Mouse (Mus musculus): ENCODE results near the gene Lrrc46. TPM values are rescaled to one million over a fixed set of nuclear protein-coding genes. Genes with fewer than 3 reads are reported as not detected.
A peak's percentile ranks its signal among the peaks of the same experiment; 100 is the strongest.

Lrrc46 gene
- polyA plus RNA-seq, 1 experiment from 2014 or later = 1.5 TPM

DNA sequence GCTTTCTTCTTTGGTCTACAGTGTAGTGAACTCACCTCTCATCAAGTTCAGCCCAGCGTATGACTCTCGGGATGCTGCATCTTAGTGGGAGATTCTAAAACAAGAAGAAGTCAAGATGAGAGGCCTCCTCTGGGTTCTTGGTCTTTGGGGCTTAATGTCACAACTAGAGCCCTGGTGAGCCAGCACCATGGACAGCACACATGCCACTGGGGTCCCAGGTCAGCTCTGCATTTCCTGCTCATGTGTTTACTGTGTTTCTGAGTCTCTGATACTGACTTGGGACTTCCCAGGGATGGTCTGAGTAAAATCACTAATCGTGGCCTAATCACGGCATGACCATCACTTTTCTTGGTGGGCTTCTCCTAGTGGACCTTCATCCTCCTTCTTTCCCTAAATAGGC lies 37.5 kb upstream of the Lrrc46 start:
- Histone ChIP-seq H3K36me3 (ENCODE audit: insufficient read depth) (no peaks in the 10 kb centered on the region), H3K9me3 (ENCODE audit: low read depth, low read length) (no peaks in the 10 kb centered on the region), H3K27me3 (ENCODE audit: insufficient read depth, low read length) (no peaks in the 10 kb centered on the region), H3K27ac (ENCODE audit: low read depth) (no peak overlapping the region), H3K4me3 (ENCODE audit: low read depth, low read length) (no peak overlapping the region), H3K4me1 (ENCODE audit: insufficient read depth) (peaks cover 8% of the 10 kb centered on the region; the same call in 1 of the 2 replicates), H3K4me2 (no peak overlapping the region), H3K9ac (no peak overlapping the region)
- peak; percentile 84 for DNase-seq
- 46% methylated on average over 4 of the region's 4 CpGs for WGBS
- ATAC-seq (ENCODE audit: insufficient read depth) = no peak
- TF ChIP-seq CTCF (IDR thresholded peaks at IDR 0.05; ENCODE audit: low read depth) = no peak

DNA sequence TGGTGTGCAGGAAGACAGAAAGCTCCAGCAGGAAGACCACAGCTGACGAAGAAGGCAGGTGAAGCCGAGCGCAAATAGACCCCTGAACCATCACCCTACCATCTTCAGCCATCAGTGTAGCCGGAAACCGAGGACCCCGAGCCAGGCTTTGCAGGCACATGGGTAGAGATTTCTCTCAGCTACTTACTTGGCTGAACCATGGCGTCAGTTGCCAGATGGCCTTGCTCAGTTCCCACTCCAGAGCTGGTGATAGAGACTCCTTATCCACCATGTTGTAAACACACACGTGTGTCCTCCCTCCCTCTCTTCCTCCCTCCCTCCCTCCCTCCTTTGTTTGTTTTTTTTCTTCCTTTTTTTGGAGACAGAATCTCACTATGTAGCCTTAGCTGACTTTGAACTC lies 33.0 kb upstream of the Lrrc46 start:
- TF ChIP-seq CTCF (IDR thresholded peaks at IDR 0.05; ENCODE audit: low read depth) = no peak
- DNase-seq (peak; percentile 81), ATAC-seq (ENCODE audit: insufficient read depth) (peak; percentile 66; the same call in 1 of the 2 replicates)

DNA sequence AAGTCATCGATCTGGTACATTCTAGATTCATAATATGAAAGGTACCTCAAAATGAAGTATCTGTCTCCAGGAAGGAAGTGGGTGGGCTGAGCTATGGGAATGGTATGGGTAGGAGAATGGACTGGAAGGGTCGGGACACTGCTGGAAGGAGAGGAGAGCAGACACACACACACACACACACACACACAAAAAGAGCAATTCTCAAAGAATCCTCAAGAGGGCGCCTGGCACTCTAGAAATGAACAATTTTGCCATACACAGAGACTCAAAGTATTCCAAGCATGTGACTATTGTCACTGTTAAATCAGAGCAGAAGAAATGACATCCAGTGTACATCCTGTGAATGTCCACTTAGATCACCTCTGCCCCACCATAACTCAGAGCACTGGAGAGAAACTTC lies 31.3 kb upstream of the Lrrc46 start:
- Histone ChIP-seq H3K4me3 (ENCODE audit: low read depth, low read length) (no peak overlapping the region), H3K36me3 (ENCODE audit: insufficient read depth) (peaks cover 6% of the 10 kb centered on the region), H3K27ac (ENCODE audit: low read depth) (no peak overlapping the region), H3K4me2 (no peak overlapping the region), H3K27me3 (ENCODE audit: insufficient read depth, low read length) (no peaks in the 10 kb centered on the region), H3K4me1 (ENCODE audit: insufficient read depth) (no peaks in the 10 kb centered on the region), H3K9ac (no peak overlapping the region), H3K9me3 (ENCODE audit: low read depth, low read length) (no peaks in the 10 kb centered on the region)
- WGBS = 28% methylated on average over 3 of the region's 3 CpGs
- DNase-seq (peak; percentile 90), ATAC-seq (ENCODE audit: insufficient read depth) (peak; percentile 49; the same call in 1 of the 2 replicates)
- peak; percentile 86 for TF ChIP-seq CTCF (IDR thresholded peaks at IDR 0.05; ENCODE audit: low read depth)

More for the DNA sequence above, 33.0 kb upstream of the Lrrc46 start:
- H3K4me2 ChIP-seq = no peak overlapping the region
- 29% methylated on average over 8 of the region's 8 CpGs for WGBS
- H3K9me3 ChIP-seq (ENCODE audit: low read depth, low read length) = no peaks in the 10 kb centered on the region
- no peak overlapping the region for H3K4me3 ChIP-seq (ENCODE audit: low read depth, low read length)
- H3K27me3 ChIP-seq (ENCODE audit: insufficient read depth, low read length) = no peaks in the 10 kb centered on the region
- H3K4me1 ChIP-seq (ENCODE audit: insufficient read depth) = no peaks in the 10 kb centered on the region
- H3K27ac ChIP-seq (ENCODE audit: low read depth) = no peak overlapping the region
- no peak overlapping the region for H3K9ac ChIP-seq
- H3K36me3 ChIP-seq (ENCODE audit: insufficient read depth) = no peaks in the 10 kb centered on the region

DNA sequence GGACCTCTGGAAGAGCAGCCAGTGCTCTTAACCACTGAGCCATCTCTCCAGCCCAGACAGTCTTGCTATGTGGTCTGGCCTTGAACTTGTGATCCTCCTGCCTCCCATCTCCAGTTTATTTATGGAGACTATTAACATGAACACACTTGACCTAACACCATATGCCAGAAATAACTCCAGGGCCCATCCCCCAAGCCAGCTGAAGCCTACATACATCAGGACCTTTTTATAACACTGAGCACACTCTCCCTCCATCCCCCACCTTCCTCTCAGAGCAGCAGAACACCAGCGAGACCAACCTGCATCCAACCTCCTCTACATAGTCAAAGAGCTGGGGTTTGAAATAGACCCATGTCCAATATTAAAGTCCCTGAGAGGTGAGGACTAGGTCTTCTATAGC lies 29.9 kb upstream of the Lrrc46 start:
- Histone ChIP-seq H3K4me3 (ENCODE audit: low read depth, low read length) (no peak overlapping the region), H3K4me2 (no peak overlapping the region), H3K4me1 (ENCODE audit: insufficient read depth) (no peaks in the 10 kb centered on the region), H3K36me3 (ENCODE audit: insufficient read depth) (peaks cover 12% of the 10 kb centered on the region), H3K27me3 (ENCODE audit: insufficient read depth, low read length) (no peaks in the 10 kb centered on the region), H3K9ac (no peak overlapping the region), H3K27ac (ENCODE audit: low read depth) (no peak overlapping the region), H3K9me3 (ENCODE audit: low read depth, low read length) (no peaks in the 10 kb centered on the region)
- TF ChIP-seq CTCF (IDR thresholded peaks at IDR 0.05; ENCODE audit: low read depth) = no peak
- 46% methylated on average over 1 of the region's 1 CpGs for WGBS
- no peak for ATAC-seq (ENCODE audit: insufficient read depth)
- no peak for DNase-seq

DNA sequence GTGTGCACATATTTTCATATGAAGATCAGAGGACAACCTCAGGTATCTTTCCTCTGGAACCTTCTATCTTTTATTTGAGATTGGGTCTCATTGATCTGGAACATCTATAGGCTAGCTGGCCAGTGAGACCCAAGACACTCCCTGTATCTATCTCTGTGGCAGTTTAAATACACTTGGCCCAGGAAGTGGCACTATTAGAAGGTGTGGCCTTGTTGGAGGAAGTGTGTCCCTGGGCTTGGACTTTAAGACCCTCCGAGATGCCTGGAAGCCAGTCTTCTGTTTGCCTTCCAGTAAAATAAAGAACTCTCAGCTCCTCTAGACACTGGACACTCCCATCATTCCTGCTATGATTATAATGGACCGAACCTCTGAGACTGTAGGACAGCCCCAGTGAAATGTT lies 28.6 kb upstream of the Lrrc46 start:
- no peak for TF ChIP-seq CTCF (IDR thresholded peaks at IDR 0.05; ENCODE audit: low read depth)
- no peaks in the 10 kb centered on the region for H3K4me1 ChIP-seq (ENCODE audit: insufficient read depth)
- H3K4me2 ChIP-seq = no peak overlapping the region
- H3K36me3 ChIP-seq (ENCODE audit: insufficient read depth) = peaks cover 15% of the 10 kb centered on the region
- H3K9ac ChIP-seq = no peak overlapping the region
- no peak overlapping the region for H3K4me3 ChIP-seq (ENCODE audit: low read depth, low read length)
- no peak for ATAC-seq (ENCODE audit: insufficient read depth)
- no peaks in the 10 kb centered on the region for H3K27me3 ChIP-seq (ENCODE audit: insufficient read depth, low read length)
- no peak for DNase-seq
- WGBS = 71% methylated on average over 2 of the region's 2 CpGs
- no peak overlapping the region for H3K27ac ChIP-seq (ENCODE audit: low read depth)
- H3K9me3 ChIP-seq (ENCODE audit: low read depth, low read length) = no peaks in the 10 kb centered on the region

DNA sequence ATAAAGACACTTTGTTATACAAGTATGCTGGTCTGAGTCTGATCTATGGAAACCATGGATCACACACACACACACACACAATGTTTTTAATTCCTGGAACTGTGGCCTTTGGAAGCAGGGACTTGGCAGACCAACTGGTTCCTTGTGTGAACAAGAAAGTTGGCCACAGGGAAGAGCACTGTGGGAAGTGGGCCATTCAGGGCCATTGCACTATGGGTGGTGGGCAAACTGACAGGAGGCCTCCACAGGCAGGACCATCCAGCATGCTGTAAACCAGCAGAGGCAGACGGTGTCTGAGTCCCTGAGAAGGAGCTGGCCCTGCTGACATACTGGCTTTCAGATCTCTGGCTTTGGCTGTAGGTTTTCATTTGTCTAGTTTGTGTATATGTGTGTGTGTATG lies 28.1 kb upstream of the Lrrc46 start:
- DNase-seq (no peak), ATAC-seq (ENCODE audit: insufficient read depth) (no peak)
- 46% methylated on average over 1 of the region's 1 CpGs for WGBS
- no peak for TF ChIP-seq CTCF (IDR thresholded peaks at IDR 0.05; ENCODE audit: low read depth)
- Histone ChIP-seq H3K9ac (no peak overlapping the region), H3K4me3 (ENCODE audit: low read depth, low read length) (no peak overlapping the region), H3K36me3 (ENCODE audit: insufficient read depth) (peaks cover 15% of the 10 kb centered on the region), H3K27ac (ENCODE audit: low read depth) (no peak overlapping the region), H3K4me1 (ENCODE audit: insufficient read depth) (no peaks in the 10 kb centered on the region), H3K4me2 (no peak overlapping the region), H3K27me3 (ENCODE audit: insufficient read depth, low read length) (no peaks in the 10 kb centered on the region), H3K9me3 (ENCODE audit: low read depth, low read length) (no peaks in the 10 kb centered on the region)

DNA sequence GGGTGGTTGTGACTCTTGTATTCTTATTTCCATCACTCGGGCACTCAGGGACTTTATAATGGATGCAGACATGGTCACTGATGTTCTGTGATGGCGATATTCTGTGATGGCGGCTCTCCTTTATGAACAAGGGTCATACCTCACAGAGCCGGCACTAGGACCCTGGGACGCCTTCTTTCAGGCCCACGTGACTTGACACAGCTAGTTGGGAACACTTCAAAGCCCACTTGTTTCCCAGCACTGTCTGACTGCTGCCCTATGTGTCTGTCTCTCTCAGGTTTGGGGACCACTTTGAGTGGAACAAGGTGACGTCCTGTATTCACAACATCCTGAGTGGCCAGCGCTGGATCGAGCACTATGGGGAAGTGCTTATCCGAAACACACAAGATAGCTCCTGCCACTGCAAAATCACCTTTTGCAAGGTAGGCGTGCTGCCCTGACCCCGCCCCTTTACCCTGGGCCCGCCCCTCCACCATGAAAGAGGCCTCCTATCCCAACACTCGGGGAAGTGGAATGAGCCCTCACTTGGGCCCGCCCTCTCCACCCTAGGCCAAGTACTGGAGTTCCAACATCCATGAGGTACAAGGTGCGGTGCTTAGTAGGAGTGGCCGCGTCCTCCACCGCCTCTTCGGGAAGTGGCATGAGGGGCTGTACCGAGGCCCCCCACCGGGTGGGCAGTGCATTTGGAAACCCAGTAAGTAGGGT lies 25.6 kb upstream of the Lrrc46 start:
- Histone ChIP-seq H3K4me3 (ENCODE audit: low read depth, low read length) (no peak overlapping the region), H3K9me3 (ENCODE audit: low read depth, low read length) (no peaks in the 10 kb centered on the region), H3K4me2 (no peak overlapping the region), H3K36me3 (ENCODE audit: insufficient read depth) (peaks cover 15% of the 10 kb centered on the region), H3K4me1 (ENCODE audit: insufficient read depth) (no peaks in the 10 kb centered on the region), H3K27me3 (ENCODE audit: insufficient read depth, low read length) (no peaks in the 10 kb centered on the region), H3K27ac (ENCODE audit: low read depth) (no peak overlapping the region), H3K9ac (no peak overlapping the region)
- ATAC-seq (ENCODE audit: insufficient read depth) (0 out of 2 replicates have a peak, but pooled peaks have one; percentile 14), DNase-seq (no peak)
- WGBS = 48% methylated on average over 22 of the region's 22 CpGs
- TF ChIP-seq CTCF (IDR thresholded peaks at IDR 0.05; ENCODE audit: low read depth) = no peak
